Mouse (Mus musculus) neural tube, embryonic 12.5 days (tissue): ENCODE measurements around the gene Fbxo10. TPM values are rescaled to one million over a fixed set of nuclear protein-coding genes. Genes with fewer than 3 reads are reported as not detected.
"Not testable (repeated sequence)": the region's sequence is repeated elsewhere in the genome, so short reads cannot be mapped to it uniquely, and the experiment has no call there.

Experiments used
- ATAC-seq: fragments of 200-750 bp; cut with Nextera tagmentation; 2 replicates; pipeline ENCODE4 v1.8.0; 2017; ENCODE audit warnings: low read depth, mild to moderate bottlenecking, moderate TSS enrichment, moderate library complexity; ENCODE audit not compliant: low FRiP score
- H3K27ac ChIP-seq: fragments of 300-500 bp; sonication (generic); 2 replicates; pipeline ENCODE4 v1.5.1; 2016
- H3K27me3 ChIP-seq: fragments of 300-500 bp; sonication (generic); replicated peaks from 2 replicates; pipeline ENCODE4 v1.6.1; 2016; ENCODE audit warnings: mild to moderate bottlenecking
- H3K36me3 ChIP-seq: fragments of 300-500 bp; sonication (generic); 2 replicates; pipeline ENCODE4 v1.6.1; 2016; ENCODE audit warnings: mild to moderate bottlenecking
- H3K4me1 ChIP-seq: fragments of 300-500 bp; sonication (generic); 2 replicates; pipeline ENCODE4 v1.6.1; 2016
- H3K4me2 ChIP-seq: fragments of 300-500 bp; sonication (generic); replicated peaks from 2 replicates; pipeline ENCODE4 v1.6.1; 2016; ENCODE audit warnings: mild to moderate bottlenecking
- H3K4me3 ChIP-seq: fragments of 300-500 bp; sonication (generic); 2 replicates; pipeline ENCODE4 v1.5.1; 2016
- H3K9ac ChIP-seq: fragments of 300-500 bp; sonication (generic); 2 replicates; pipeline ENCODE4 v1.6.1; 2016; ENCODE audit warnings: mild to moderate bottlenecking
- H3K9me3 ChIP-seq: fragments of 300-500 bp; sonication (generic); 2 replicates; pipeline ENCODE4 v1.6.1; 2016; ENCODE audit warnings: mild to moderate bottlenecking
- WGBS: fragments of 180-500 bp; shearing (Covaris S2); methylation state at CpG from one replicate; pipeline ENCODE4 v1.1.7; 2016; 5-methylcytosine and 5-hydroxymethylcytosine counted together
- polyA plus RNA-seq: library from polyadenylated mRNA; unstranded; fragments of >200 nt; fragmentation: Nextera tagmentation; extraction: Ambion mirVana; gene quantifications from 2 replicates; pipeline ENCODE4 v1.2.1, GENCODE M21; 2016

Fbxo10 gene
- polyA plus RNA-seq, 1 experiment from 2014 or later, result 16.0 TPM

DNA sequence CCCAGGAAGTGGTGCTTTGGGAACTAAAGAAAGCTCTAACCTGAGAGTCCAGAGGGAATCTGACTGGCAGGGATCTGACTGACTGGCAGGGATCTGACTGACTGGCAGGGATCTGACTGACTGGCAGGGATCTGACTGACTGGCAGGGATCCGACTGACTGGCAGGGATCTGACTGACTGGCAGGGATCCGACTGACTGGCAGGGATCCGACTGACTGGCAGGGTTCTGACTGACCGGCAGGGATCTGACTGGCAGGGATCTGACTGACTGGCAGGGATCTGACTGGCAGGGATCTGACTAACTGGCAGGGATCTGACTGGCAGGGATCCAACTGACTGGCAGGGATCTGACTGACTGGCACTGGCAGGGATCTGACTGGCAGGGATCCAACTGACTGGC, 3.4 kb downstream of the Fbxo10 start:
- H3K27ac ChIP-seq, H3K4me3 ChIP-seq, H3K36me3 ChIP-seq, H3K4me1 ChIP-seq, H3K4me2 ChIP-seq, ATAC-seq, H3K9me3 ChIP-seq, H3K27me3 ChIP-seq, H3K9ac ChIP-seq: not testable (repeated sequence)
- 89% methylated on average over 4 of the region's 4 CpGs for WGBS

DNA sequence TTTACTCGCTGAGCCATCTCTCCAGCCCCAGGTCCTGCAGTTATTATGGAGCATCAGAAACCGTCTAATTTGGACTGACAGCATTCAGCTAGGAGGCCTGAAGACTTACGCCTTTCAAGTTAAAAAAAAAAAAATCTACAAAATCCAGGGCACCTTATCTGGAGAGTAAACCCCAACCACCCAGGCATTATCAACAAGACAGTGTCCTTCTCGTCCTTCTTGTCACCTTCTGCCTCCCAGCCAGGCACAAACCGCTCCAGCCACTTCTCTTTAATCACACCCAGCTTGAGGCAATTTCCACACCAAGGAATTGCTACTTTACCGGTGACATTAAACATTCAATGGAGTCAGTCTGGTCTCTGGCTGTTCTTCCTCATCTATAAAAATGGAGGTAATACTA, 10.9 kb downstream of the Fbxo10 start:
- no peaks in the 10 kb centered on the region for H3K27me3 ChIP-seq
- H3K9ac ChIP-seq, result no peak overlapping the region
- no peak overlapping the region for H3K4me2 ChIP-seq
- H3K36me3 ChIP-seq, result peaks cover 2% of the 10 kb centered on the region; the same call in 1 of the 2 replicates
- no peaks in the 10 kb centered on the region; the same call in 1 of the 2 replicates for H3K4me1 ChIP-seq
- no peak overlapping the region for H3K27ac ChIP-seq
- no peaks in the 10 kb centered on the region for H3K9me3 ChIP-seq
- no peak for ATAC-seq
- H3K4me3 ChIP-seq, result no peak overlapping the region
- WGBS, result 77% methylated on average over 6 of the region's 6 CpGs

DNA sequence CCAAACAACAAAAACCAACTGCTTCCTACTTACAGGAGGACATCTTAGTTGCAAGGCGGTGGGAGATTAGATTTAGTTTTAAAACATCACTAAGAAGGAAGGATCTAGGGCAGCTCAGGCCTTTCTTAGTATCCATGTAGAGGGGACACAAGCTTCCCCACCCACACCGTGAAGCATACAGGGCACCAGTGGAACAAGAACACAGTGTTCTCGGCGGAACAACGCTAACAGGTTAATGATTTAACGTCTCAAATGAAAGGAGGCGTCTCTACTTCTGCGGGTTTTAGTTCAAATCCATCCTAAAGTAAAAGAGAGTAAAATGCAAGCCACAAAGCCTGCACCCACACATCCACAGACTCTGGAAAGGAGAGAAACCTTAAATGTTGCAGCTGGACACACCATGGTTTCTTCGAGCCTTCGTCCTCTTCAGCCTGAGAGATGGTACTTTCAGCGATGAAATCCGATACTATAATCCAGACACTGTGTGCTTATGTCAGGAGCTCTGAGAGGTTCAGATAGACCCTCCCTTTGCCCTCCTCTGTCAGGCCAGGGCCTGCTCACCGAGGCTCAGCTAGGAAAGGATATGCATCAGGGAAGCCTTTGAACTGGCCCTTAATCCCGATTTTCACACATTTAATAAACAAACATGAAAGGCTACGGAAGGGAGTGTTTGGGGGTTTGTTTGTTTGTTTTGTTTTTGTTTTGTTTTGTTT, 12.0 kb downstream of the Fbxo10 start:
- H3K4me3 ChIP-seq, result no peak overlapping the region
- no peak overlapping the region for H3K27ac ChIP-seq
- no peak overlapping the region for H3K9ac ChIP-seq
- H3K36me3 ChIP-seq, result no peaks in the 10 kb centered on the region
- H3K9me3 ChIP-seq, result no peaks in the 10 kb centered on the region
- 78% methylated on average over 15 of the region's 15 CpGs for WGBS
- no peaks in the 10 kb centered on the region; the same call in 1 of the 2 replicates for H3K4me1 ChIP-seq
- H3K27me3 ChIP-seq, result no peaks in the 10 kb centered on the region
- H3K4me2 ChIP-seq, result no peak overlapping the region
- no peak for ATAC-seq

DNA sequence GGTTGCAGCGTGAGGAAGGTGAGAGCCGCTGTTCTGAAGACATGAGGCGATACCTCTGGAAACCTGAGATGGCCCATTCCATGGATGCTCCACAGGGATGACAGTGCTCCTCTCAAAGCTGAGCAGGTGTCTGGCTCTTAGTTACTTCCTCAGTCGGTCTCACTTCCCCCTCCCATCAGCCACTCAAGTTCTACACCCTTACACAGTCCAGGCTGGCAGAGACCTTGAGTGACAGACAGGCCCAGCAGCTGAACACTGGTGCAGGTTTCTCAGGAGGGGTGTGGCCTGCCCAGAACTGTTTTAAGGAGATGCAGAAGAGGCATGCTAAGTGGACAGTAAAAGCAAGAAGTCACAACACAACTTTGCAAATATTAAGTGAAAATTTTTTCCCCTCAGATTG, 16.7 kb downstream of the Fbxo10 start:
- Histone ChIP-seq H3K4me1 (no peaks in the 10 kb centered on the region; the same call in 1 of the 2 replicates), H3K4me3 (no peak overlapping the region), H3K4me2 (no peak overlapping the region), H3K36me3 (no peaks in the 10 kb centered on the region), H3K9me3 (no peaks in the 10 kb centered on the region), H3K27me3 (no peaks in the 10 kb centered on the region), H3K27ac (no peak overlapping the region), H3K9ac (no peak overlapping the region)
- WGBS, result 86% methylated on average over 4 of the region's 4 CpGs
- ATAC-seq, result no peak

DNA sequence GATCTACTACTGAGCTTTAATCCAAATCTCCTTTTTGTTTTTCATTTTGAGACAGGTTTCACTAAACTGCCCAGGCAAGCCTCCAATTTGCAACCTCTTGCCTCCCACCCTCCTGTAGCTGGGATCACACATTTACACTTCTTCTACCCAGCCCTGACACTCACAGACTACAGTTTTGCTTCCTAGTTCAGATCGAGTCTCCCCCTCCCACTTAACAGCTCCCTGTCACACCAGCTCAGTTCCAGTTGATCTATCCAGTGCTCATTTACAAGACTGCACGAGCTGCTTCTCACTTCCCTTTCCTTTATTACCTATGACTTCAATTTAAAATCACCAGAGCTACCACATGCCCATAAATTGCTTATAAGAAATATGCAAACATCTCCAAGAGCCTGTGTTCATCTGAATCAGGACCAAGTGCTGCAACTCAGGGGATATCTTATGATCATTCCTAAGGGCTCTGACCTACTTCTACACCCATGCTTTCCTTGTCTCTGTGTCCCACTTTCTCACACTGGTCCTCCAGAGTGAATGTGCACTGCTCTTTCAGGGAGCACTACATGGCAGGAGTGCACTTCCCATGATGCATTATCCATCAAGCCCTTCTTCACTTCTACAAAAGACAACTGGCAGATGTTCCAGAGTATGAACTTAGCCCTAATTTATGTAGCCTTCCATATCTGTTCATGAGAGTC, 18.2 kb downstream of the Fbxo10 start:
- H3K36me3 ChIP-seq, result peaks cover 6% of the 10 kb centered on the region; the same call in 1 of the 2 replicates
- no peak overlapping the region for H3K27ac ChIP-seq
- no peaks in the 10 kb centered on the region; the same call in 1 of the 2 replicates for H3K4me1 ChIP-seq
- no peak overlapping the region for H3K4me2 ChIP-seq
- 57% methylated on average over 2 of the region's 2 CpGs for WGBS
- no peak for ATAC-seq
- no peak overlapping the region for H3K9ac ChIP-seq
- H3K4me3 ChIP-seq, result no peak overlapping the region
- no peaks in the 10 kb centered on the region for H3K27me3 ChIP-seq
- H3K9me3 ChIP-seq, result no peaks in the 10 kb centered on the region

DNA sequence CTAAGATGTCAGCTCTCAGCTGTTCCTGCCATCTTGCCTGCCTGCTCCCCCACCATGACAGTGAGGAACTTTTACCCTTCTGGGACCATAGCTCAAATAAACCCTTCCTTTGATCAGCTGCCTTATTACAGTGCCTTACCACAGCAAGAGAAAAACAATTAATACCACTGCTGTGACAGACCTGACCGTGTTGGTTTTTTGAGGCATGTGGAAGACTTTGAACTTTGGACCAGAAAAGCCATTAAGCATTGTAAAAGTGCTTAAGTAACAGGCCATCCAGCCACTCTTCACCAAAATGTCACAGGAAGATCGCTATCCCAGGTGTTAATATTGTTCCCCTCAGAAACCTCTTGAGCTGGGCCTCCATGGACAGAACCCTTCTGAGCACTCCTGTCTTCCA, 19.8 kb downstream of the Fbxo10 start:
- H3K4me3 ChIP-seq, result no peak overlapping the region
- H3K27me3 ChIP-seq, result no peaks in the 10 kb centered on the region
- 88% methylated on average over 2 of the region's 2 CpGs for WGBS
- H3K4me1 ChIP-seq, result no peaks in the 10 kb centered on the region
- no peak overlapping the region for H3K9ac ChIP-seq
- no peak overlapping the region for H3K4me2 ChIP-seq
- ATAC-seq, result no peak
- H3K27ac ChIP-seq, result no peak overlapping the region
- no peaks in the 10 kb centered on the region for H3K9me3 ChIP-seq
- peaks cover 21% of the 10 kb centered on the region; the same call in 1 of the 2 replicates for H3K36me3 ChIP-seq

DNA sequence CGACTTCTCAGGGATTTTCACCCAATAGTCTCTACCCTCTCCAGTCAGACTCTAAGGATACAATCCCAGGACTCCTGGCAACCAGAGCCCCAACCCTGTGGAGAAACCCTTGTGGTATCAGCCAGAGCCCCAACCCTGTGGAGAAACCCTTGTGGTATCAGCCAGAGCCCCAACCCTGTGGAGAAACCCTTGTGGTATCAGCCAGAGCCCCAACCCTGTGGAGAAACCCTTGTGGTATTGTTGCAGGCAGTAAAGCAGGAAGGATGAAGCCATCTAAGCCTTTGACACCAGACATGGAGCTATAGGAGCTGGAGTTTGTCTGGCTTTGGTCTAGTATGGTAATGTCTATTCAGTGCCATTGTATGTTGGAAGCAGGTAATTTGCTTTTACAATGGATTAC, 20.6 kb downstream of the Fbxo10 start:
- not testable (repeated sequence) for ATAC-seq, H3K9me3 ChIP-seq, H3K27me3 ChIP-seq, H3K27ac ChIP-seq, H3K9ac ChIP-seq, H3K4me3 ChIP-seq, H3K4me1 ChIP-seq, H3K4me2 ChIP-seq
- WGBS, result 92% methylated on average over 1 of the region's 1 CpGs
- peaks cover 22% of the 10 kb centered on the region; the same call in 1 of the 2 replicates for H3K36me3 ChIP-seq

DNA sequence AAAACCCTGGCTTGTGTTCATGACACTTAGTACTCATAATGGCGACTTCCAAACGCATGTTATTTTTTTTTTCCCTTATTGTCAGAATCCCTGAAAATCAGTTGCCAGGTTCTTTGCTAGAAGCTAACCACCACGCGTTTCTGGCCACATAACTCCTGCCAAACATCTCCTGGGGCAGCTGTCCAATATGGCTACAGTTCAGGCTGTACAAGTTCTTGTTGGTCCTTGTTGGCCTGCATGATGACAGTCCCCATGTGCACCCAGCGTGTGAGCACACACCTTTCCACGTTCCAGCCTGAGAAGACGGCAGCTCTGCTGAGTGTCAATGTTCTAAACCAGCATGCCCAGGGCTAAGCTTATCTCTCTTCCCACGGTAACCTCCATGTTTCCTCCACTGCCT, 29.0 kb downstream of the Fbxo10 start:
- no peak for ATAC-seq
- H3K27me3 ChIP-seq, result no peaks in the 10 kb centered on the region
- H3K27ac ChIP-seq, result no peak overlapping the region
- 91% methylated on average over 8 of the region's 8 CpGs for WGBS
- H3K9me3 ChIP-seq, result no peaks in the 10 kb centered on the region
- no peaks in the 10 kb centered on the region for H3K4me1 ChIP-seq
- peaks cover 37% of the 10 kb centered on the region for H3K36me3 ChIP-seq
- H3K4me3 ChIP-seq, result no peak overlapping the region
- H3K9ac ChIP-seq, result no peak overlapping the region
- no peak overlapping the region for H3K4me2 ChIP-seq

DNA sequence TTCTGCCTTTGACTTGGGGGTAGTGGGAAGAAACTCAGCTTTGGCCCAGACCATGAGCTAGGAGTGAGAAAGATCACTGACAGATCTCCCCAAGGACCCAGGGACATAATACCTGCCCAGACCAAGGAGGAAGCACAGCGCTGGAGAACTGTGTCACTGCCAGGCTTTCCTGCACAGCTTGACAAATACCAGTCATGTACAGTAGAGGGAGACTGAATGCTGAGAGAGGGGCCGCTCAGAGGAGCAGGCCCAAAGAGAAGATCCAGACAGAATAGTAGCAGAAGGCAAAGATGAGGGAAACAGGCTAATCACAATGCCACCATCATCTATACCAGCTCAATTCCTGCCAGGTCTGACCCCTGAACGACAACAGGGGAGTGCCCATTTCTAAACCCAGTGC, 29.5 kb downstream of the Fbxo10 start:
- no peaks in the 10 kb centered on the region for H3K4me1 ChIP-seq
- no peak overlapping the region for H3K4me3 ChIP-seq
- H3K27ac ChIP-seq, result no peak overlapping the region
- no peak overlapping the region for H3K9ac ChIP-seq
- H3K36me3 ChIP-seq, result peaks cover 31% of the 10 kb centered on the region
- H3K4me2 ChIP-seq, result no peak overlapping the region
- H3K27me3 ChIP-seq, result no peaks in the 10 kb centered on the region
- 56% methylated on average over 3 of the region's 3 CpGs for WGBS
- H3K9me3 ChIP-seq, result no peaks in the 10 kb centered on the region
- no peak for ATAC-seq

DNA sequence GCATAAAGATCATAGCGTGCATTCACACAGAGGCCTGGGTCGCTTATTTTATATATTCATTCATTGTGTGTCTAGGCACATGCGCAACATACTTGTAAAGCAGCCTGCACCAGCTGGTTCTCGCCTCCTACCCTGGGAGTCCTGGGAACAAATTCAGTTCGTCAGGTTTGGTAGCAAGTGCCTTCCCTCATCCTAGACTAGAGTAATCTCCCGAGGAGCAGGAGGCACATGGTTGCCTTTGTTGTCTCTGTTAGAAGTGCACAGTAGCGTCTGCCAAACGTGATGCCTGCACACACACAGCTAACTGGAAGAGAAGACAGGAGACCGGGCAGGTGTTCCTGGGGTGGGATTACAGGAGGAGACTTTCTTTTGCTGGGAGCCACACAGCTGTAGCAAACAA, 36.4 kb downstream of the Fbxo10 start:
- Histone ChIP-seq H3K36me3 (peaks cover 43% of the 10 kb centered on the region), H3K27me3 (no peaks in the 10 kb centered on the region)
- WGBS, result 78% methylated on average over 9 of the region's 9 CpGs

DNA sequence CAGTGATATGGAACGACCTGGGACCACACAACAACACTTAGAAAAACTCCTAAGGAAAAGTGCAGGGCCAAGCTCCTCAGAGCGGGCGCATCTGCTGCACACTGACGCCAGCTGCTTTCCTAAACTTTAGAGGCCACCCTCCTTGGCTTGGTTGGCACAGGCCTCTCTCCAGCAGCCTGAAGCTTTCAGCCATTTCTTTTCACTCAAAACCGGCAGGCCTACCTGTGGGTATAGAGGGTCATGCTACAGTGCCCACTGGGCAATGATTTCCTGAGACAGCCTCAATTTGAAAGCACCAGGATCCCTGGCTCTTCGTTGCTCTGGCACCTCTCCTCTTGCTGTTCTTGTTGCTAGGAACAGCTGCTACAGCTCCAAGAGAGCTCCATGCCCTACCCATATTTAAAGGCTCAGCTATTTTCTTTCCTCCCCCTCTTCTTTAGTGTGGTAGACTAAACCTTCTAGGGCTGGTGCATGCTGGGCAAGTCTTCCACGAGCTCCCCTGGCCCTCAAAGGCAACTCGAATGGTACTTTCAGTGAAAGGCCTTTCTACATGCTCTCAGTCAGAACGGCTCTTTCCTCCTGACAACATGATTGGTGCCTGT, 37.0 kb downstream of the Fbxo10 start:
- Histone ChIP-seq H3K4me2 (no peak overlapping the region), H3K4me3 (no peak overlapping the region), H3K27ac (no peak overlapping the region), H3K9me3 (no peaks in the 10 kb centered on the region), H3K9ac (no peak overlapping the region), H3K27me3 (no peaks in the 10 kb centered on the region), H3K4me1 (no peaks in the 10 kb centered on the region), H3K36me3 (peaks cover 43% of the 10 kb centered on the region)
- ATAC-seq, result no peak
- 90% methylated on average over 9 of the region's 9 CpGs for WGBS

More for the DNA sequence above, 36.4 kb downstream of the Fbxo10 start:
- H3K9ac ChIP-seq, result no peak overlapping the region
- no peak overlapping the region for H3K4me3 ChIP-seq
- H3K4me2 ChIP-seq, result no peak overlapping the region
- no peak overlapping the region for H3K27ac ChIP-seq
- no peaks in the 10 kb centered on the region for H3K4me1 ChIP-seq
- ATAC-seq, result no peak
- H3K9me3 ChIP-seq, result no peaks in the 10 kb centered on the region

DNA sequence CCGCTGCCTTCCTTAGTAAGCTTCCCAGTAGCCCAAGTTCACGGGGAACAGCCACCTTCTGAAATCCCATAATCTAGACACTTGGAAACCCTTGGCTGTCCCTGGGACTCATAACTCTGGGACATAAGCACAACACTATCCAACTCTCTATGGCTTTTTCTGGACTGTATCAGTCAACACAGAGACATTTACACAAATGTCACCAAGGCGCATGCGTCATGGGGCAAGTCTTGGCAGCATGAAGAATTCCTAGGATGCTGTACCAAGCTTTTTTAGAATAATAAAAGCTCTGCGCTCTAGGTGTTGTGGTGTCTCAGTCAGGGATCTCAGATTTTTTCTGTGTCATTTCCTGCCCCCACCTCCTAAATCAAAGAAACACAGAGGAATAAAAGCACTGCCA, 37.7 kb downstream of the Fbxo10 start:
- 95% methylated on average over 5 of the region's 5 CpGs for WGBS
- H3K4me2 ChIP-seq, result no peak overlapping the region
- no peaks in the 10 kb centered on the region for H3K4me1 ChIP-seq
- no peak overlapping the region for H3K9ac ChIP-seq
- H3K27ac ChIP-seq, result no peak overlapping the region
- H3K36me3 ChIP-seq, result peaks cover 44% of the 10 kb centered on the region
- no peak overlapping the region for H3K4me3 ChIP-seq
- no peaks in the 10 kb centered on the region for H3K9me3 ChIP-seq
- no peak for ATAC-seq
- no peaks in the 10 kb centered on the region for H3K27me3 ChIP-seq
